Mouse (Mus musculus): ENCODE measurements at regions not wholly inside any gene's neighbourhood (a gene's known extent, or its start where the extent isn't known, plus 50 kb on each side); places are given as distances from the start of the nearest gene placed in this dataset.

DNA sequence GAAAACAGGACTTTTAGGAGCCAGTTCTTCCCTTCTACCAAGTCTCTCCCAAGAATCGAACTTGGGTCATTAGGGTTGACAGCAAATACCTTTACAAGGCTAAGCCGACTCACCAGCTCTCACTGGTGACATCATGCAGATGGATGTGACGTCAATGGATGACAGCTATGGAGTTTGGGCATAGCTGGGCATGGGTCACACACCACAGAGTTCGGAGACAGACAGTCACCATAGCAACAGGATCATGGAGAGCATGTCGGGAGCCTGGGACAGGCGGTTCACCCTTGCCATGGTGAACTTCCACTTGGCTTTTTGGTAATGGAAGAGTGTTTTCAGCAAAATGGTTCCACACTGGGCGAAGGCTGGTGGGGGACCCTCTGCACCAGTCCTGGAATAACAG lies 168.1 kb downstream of the Gadd45g start:
- in situ Hi-C loops (cut with MboI, MseI): no loop called here

DNA sequence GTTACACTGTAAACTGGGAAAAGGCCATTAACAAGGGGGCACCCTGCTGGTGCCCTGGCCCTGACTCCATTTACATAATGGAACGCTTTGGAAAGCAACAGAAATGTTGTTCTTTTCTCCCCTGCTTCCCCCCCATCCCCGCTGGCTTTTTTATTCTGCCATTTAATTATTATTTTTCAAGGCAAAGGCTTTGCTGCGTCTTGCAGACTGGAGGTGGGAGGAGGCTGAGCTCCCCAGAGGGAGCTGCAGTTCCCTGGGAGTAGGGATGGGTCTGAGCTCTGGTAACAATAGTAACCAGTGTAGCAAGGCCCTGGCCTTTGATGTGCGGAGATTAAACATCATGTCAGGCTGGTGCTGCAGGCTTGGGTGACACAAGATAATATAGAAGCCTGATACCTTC lies 168.6 kb downstream of the Gadd45g start:
- in situ Hi-C loops (cut with MboI, MseI): no loop called here

DNA sequence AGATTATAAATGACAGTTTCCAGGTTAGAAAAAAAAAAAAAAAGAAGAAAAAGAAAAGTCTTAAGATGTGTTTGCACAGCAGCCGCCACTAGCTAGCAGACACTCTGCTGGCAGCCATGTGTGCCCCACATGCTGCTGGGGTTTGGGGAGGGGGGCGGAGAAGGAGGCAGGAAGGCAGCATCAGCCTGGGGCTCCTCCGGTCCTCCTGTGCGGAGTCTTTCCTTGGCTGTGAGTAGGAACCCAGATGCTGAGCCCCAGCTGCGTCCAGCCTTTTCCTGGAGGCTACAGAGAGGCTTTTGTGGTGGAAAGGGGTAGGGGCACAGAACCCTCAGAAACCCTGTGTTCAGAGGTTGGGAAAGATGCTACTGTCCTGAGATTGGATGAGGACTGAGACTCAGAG lies 169.0 kb downstream of the Gadd45g start:
- in situ Hi-C loops (cut with MboI, MseI): no loop called here

DNA sequence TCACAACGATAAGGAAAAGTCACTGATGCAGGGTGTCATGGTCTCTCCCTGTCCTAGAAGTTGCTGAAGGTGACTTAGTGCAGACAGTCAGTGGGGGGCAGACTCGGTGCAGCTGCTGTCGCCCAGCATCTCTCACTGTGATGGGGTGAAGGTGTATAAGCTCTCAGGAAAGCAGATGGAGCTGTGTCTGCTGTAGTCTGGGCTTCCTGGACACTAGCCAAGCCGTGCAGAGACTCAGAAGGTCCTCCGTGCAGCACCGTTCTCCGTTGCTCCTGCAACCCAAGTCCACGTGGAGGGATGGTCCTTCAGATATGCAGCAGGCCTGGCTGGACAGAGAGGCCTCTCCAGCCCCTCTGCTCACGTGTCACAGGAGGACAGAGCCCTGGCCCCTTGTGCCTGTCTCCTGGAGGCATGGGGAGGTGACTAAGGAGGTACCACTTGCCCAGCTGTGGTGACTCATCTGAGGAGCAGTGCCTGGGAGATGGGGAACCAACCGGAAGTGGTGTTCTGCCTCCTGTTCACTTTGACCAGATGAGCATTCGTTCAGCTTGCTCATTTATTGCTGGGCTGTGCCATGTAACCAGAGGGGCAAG lies 171.2 kb downstream of the Gadd45g start:
- in situ Hi-C loops (cut with MboI, MseI): no loop called here

DNA sequence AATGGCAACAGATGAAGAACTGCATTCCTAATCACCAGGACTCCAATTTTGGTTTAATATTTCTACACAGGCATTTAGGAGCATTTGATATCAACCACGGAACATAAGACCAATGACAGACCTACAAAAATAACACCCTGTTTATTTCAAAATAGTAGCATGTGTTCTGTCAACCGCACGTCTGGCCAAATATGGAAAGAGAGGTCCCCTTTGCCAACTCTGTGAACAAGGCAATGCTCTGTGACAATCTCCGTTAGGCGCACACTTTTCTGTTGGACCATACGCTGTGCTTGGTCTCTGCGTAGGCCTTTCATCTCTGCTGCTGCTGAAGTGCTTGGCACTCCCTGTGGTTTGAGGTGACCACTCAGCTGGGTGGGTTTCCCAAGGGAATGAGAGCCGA lies 173.2 kb downstream of the Gadd45g start:
- in situ Hi-C loops (cut with MboI, MseI): no loop called here

DNA sequence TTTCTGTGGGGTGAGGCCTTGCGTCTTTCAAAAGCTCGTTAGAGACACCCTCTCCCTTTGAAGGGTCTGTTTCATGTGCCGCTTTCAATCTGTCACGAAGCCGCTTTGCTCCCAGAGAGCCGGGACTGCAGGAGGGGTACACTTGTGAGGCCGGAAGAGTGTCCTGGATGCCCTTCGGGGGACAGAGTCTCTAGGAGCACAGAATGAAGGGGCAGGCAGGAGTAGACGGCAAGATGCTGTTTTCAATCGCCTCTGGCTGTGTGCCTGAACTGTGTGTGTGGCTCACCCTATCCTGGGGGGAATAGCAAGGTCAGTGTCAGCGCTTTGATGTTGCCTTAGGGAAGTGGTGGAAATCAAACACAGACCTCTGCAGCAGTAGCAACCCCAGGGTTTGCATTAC lies 174.7 kb downstream of the Gadd45g start:
- in situ Hi-C loops (cut with MboI, MseI): no loop called here

DNA sequence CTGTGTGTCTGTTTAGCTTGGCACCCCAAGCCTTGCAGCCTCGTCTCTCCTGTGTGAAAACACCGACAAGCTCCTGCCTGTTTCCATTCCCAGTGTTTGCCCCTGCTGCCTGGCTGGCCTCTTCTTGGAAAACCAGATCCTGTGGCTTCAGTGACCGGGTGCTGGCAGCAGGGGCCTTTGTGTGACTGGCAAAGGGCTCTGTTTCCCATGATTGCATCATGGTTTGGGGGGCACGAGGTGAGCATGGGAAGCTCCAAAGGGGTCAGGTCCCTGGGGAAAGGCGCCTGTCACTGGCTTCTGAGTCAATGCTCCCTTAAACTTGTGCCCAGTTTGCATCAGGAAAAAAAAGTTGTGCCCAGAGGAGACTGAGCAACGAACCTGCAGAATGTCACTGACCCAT lies 175.3 kb downstream of the Gadd45g start:
- in situ Hi-C loops (cut with MboI, MseI): no loop called here

DNA sequence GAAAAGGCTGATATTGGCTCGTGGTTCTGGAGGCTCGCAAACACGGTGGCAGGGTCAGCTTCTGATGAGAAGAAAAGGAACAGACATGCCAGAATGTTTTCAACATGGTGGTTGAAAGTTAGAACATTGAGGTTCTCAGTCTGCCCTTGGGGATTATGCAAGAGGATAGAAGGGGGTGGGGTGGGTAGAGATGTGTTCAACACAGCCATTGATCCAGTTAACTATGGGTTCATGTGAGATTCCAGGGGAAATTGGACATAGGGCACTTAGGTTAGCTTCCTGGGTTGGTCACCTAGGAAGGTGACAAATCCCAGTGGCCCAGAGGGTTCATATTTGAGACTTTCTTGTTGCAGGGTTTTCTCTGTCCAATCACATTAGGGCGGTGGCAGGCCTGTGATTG lies 176.1 kb downstream of the Gadd45g start:
- in situ Hi-C loops (cut with MboI, MseI): no loop called here

DNA sequence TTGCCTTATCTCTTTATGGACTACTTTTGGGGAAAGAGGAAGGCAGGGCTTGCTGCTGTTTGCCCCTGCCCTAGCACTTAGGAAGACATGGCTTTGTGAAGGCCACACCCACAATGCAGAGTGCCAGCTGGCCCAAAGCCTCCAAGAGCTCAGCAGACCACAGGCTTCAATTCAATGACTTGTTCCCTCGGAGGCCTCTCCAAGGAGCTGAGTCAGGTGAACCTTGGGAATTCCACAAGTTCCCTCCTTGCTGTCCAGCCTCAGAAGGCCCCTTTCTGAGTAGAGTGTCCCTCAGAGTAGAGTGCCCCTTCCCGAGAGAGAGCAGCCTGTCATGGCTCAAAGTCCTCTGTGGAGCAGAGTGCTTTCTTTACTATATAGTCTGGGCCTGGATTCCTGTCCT lies 177.9 kb downstream of the Gadd45g start:
- in situ Hi-C loops (cut with MboI, MseI): no loop called here

DNA sequence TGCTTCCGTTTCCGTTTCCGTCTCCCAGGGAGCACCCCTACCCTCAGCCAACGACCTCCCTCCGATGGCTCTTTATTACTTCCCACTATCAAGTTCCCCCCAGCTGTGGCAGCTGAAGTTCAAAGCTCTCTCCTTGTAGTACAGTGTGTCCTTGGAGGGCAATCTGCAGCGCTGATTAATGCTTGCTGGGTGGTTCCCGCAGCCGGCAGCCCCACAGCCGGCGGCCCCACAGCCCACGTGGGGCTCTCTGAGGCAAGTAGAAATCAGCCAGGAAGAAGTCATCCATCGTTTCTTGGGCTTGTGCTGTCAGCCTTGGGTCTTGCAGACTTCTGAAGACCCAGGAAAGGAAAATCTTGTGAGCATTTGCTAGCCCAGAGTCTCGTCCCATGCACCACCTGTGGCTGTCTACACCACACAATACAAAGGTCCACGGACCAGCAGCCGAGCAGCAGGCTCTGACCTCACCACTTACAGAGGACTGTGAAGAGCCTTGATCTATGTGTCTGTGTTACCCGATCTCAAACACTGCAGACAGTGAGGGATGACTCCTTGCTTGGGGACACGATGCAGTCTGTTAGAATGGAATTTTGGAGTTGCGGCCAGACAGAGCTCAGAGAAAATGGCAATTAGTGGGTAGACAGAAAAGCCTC lies 178.5 kb downstream of the Gadd45g start:
- in situ Hi-C loops (cut with MboI, MseI): no loop called here

DNA sequence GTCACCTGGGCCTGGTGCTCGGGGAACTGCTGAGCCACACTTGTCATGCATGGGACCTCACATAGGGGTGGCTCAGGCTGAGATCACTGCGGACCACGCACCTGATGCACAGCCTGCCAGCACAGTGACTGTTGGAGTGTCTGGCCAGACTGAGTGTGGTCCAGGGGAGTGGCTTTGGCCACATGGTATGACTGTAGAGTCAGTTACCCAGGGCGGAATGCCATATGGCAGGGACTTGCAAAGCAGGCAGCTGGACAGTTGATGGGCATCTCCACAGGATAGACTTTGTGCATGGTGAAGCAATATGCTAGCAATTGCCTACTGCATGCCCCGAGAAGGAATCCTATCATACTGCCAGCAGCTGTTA lies 179.0 kb downstream of the Gadd45g start:
- in situ Hi-C loops (cut with MboI, MseI): no loop called here

DNA sequence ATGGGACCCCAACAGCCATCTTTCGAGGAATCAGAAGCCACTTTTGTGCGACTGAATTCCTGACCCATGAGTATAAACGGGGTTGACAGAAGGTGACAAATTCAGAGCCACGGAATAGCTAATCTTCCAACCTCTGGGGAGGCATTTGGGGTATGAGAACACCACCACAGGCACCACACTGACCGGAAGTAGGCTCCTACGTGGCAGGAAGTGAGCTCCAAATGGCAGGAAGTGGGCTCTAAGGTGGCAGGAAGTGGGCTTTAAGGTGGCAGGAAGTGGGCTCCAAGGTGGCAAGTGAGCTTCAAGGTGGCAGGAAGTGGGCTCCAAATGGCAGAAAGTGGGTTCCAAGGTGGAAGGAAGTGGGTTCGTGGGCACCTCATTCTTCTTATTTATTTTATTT lies 179.8 kb downstream of the Gadd45g start:
- in situ Hi-C loops (cut with MboI, MseI): no loop called here

DNA sequence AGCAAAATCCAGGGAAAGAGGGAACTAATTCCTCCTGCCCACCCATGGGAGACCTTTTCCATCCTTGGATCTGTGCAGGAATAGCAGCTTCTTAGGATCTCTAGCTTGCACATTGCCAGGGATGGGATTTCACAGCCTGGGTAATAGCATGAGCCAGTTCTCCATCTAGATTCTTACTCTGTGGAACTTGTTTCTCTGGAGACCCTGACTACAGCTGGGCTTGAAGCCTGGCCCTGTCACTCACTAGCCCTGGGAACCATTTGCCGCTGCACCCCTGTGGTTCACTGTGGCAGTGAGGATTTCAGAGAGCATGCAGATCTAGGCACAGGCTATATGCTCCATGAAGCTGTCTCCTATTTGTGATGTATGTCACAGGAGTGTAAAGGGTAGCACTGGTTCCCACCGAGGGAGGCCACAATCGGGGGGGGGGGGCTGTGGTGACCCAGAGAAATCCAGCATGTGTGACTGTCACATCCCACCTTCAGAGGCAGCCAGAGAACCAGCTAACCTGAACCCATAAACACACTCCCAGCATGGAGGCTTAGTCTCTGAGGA lies 183.5 kb downstream of the Gadd45g start:
- in situ Hi-C loops (cut with MboI, MseI): no loop called here

DNA sequence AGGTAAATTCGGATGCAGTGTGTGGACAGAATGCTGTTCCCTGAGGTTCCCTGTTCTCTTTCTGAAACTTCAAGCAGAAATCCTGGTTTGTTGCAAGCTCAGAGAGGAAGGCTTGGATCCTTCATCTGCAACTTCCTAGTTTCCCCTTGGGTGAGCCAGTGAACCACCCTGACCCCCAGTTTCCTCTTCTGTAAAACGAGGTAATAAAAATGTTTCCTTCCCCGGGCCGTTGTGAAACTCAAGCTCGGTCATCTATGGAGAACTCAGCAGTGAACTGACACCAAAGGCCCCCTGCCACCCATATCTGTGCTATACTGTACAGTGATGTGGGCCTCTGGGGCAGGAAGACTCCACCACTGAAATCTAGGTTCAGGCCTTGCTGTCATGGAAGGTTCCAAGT lies 185.0 kb downstream of the Gadd45g start:
- in situ Hi-C loops (cut with MboI, MseI): no loop called here

DNA sequence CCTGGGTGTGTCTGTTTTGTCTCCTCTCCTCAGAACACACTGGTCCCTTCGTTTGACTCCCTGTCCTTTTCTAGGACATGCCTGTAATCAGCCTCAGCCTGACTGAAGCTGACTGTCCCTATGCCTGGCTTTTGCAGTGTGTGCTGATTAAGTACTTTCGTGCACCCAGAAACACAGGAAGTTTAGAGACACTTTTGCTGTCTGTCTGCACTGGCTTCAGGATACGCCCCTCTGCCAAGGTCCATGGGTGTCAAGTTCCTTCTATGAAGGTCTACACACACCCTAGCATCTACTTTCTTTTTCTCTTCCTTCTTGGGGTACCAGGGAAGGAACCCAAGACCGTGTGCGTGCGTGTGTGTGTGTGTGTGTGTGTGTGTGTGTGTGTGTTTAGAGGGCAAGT lies 189.3 kb downstream of the Gadd45g start:
- in situ Hi-C loops (cut with MboI, MseI): no loop called here

DNA sequence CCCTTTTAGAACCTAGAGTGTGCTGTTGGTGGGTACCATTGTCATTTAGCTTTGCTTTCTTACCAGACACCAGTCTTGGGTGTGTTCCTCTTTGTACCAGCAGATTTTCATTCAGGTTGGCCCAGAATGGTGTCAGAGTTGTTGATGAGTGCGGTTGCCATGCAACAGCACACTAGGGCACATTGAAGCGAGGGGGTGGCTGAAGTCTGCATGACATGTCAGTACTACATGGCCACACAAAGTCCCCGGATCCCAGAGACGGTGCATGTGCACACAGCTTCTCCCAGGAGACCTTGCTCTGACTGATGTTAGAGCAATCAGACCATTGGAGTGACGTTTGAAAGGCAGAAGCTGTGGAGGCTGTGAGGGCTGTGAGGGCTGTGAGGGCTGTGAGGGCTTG lies 189.9 kb downstream of the Gadd45g start:
- in situ Hi-C loops (cut with MboI, MseI): no loop called here

DNA sequence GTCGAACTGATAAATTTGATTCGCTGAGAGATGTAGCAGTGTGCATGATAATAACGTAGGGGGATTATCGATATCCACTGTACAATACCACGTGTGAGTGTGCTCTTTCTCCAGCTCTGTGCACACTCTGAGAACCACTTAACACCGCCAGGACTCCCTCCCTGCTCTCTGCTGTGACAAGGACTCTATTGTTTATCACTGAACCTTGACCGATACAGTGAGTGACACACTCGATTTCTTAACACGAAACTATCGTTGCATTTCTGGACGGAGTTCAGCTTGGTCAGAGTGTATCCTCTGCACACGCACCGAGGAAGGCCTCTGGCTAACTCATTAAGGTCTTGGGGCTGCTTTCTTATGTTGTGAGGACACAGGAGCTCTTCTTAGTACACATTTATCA lies 190.7 kb downstream of the Gadd45g start:
- in situ Hi-C loops (cut with MboI, MseI): no loop called here

DNA sequence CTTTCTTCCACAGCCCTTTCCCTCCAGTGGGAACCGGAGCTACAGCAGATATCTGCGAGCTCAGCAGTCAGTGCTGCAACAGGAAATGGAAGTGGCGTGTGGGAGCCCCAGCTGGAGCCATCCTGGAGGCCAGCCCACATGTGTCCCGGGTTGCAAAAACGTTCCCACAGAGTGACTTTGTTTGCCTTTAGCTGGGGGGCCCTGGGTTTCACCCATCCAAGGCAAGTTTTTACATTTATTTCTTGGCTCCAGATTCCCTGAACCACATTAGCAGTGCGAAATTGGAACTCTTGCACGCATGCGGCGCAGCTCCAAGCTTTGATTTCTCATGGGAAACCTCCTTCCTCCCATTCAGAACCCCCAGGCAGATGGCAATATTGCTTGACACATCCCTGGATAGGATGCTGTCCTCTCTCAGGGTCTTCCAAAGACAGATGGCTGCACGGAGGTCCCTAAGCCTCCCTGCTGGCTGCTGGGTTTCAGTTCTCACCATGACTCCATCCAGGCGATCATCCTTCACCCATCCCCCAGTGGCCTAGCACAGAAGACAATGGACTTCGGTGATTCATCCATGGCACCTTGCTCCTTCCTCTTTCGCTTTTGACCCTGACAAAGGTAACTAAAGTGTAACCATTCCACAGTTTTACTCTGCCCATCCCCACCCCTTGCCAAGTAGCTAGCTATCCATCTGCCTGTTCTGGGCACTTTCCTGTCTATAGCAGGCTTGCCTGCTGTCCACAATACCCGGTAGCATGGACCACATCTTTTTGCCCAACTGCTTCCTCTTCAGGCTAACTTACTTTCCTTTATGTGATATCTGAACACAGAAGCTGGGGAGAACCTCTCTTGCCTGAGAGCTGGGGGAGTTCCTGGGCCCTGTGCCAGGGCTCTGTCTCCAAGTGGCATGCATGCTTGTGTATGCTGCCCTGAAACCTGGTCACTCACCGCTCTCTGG lies 195.3 kb downstream of the Gadd45g start:
- in situ Hi-C loops (cut with MboI, MseI): no loop called here

DNA sequence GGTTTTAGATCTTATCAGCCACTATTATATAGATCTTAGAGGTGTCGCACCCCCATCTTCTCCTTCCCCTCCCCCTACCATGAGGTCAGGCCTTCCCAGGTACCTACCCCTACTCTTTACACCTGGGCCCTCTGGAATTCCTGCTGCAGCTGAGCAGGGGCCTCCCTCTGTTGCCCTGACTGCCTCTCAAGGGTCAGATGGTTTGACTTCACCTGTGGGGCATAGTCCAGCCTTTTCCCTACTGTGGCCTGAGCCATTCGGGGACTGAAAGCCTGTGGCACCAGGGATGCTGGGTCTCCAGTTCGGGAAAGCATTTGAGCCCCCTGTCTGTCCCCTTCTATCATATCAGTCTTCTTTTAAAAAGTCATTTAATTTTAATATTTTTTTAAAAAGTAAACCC lies 196.4 kb downstream of the Gadd45g start:
- in situ Hi-C loops (cut with MboI, MseI): no loop called here

DNA sequence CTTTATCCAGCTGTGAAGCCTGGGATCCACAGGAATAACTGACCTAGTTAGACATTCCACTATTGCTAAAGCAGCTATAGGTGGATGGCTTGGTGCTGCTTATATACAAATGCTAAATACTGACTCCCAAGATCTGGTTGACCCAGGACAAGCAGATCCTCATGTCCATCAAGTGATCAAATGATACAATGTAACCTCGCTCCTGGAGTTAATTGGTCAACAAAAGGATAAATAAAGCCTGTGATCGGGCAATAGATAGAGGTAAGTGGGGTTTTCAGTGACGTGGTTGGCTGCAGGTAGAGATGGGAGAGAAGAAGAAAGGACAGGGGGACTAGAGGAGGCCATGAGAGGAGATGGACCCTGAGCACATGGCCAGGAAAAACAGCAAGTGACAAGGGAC lies 197.4 kb downstream of the Gadd45g start:
- in situ Hi-C loops (cut with MboI, MseI): no loop called here

DNA sequence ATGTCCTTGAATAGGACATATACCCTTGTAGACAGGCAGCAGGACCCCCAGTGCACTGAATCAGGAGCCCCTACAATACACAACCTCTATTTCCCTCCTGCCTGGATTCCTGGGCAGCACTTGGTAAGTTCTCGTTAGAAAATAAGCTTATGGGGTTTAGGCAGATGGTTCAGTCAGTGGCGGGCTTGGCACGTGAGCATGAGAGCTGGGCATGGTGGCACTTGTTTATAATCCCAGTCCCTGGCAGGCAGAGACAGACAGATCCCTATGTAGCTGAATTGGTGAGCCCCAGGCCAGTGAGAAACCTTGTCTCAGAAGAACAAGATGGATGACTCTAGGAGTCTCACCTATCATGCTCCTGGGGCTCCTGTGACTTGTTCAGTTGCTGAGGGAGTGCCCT lies 198.9 kb downstream of the Gadd45g start:
- in situ Hi-C loops (cut with MboI, MseI): no loop called here

DNA sequence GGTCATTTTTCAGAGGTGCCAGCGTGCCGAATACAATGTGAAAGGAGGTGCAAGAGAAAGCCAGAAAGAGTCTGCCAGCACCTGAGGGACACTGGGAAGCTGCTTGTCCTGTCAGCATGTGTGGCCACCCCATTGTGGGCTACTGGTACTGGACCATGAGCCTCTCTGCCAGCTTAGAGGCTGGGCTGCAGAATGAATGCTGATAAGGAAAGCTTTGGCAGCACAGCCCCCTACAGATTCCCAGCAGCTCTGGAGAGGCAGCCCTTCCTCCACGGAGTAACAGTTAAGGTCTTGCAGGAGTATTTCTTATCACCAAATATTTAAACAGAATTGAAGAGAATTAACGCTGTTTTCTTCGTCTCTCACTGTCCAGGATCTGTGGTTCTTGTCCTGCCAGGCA lies 199.5 kb downstream of the Gadd45g start:
- in situ Hi-C loops (cut with MboI, MseI): no loop called here

DNA sequence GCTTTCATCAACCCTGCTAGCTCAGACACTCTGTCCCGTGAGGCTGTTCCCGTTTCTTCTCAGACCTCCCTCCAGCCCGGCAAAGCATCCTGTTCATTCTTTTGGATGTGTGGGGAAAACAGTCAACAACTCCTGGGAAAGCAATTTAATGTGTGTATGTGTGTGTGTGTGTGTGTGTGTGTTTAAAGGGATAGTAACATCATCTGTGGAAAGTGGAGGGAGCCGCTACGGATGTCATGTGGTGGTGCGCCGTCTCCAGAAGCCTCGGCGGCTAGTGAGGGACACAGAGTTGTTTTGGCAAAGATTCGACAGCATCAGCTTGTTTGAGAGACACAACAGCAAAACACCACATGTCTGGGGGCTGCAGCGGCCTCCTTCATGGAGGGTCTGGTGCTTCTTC lies 200.2 kb downstream of the Gadd45g start:
- in situ Hi-C loops (cut with MboI, MseI): no loop called here
